Mouse (Mus musculus) midbrain, embryonic 16.5 days (tissue): Measurements from ENCODE around the gene Asic5. TPM values are rescaled to one million over a fixed set of nuclear protein-coding genes. Genes with fewer than 3 reads are reported as not detected.

Source experiments
- ATAC-seq: fragments of 200-750 bp; cut with Nextera tagmentation; 2 replicates; pipeline ENCODE4 v1.8.0; 2017; ENCODE audit warnings: moderate TSS enrichment
- H3K27ac ChIP-seq: fragments of 300-500 bp; sonication (generic); 2 replicates; pipeline ENCODE4 v1.5.1; 2014; ENCODE audit warnings: mild to moderate bottlenecking, low read length, mixed read lengths
- H3K27me3 ChIP-seq: fragments of 300-500 bp; sonication (generic); 2 replicates; pipeline ENCODE4 v1.6.1; 2014; ENCODE audit warnings: low read depth, low read length, mixed read lengths; ENCODE audit not compliant: control insufficient read depth, insufficient read depth
- H3K36me3 ChIP-seq: fragments of 300-500 bp; sonication (generic); 2 replicates; pipeline ENCODE4 v1.6.1; 2014; ENCODE audit warnings: mild to moderate bottlenecking, low read length, moderate library complexity, mixed read lengths; ENCODE audit not compliant: control insufficient read depth, insufficient read depth
- H3K4me1 ChIP-seq: fragments of 300-500 bp; sonication (generic); 2 replicates; pipeline ENCODE4 v1.6.1; 2014; ENCODE audit warnings: mild to moderate bottlenecking, low read length, mixed read lengths; ENCODE audit not compliant: control insufficient read depth, insufficient read depth
- H3K4me2 ChIP-seq: fragments of 300-500 bp; sonication (generic); 2 replicates; pipeline ENCODE4 v1.6.1; 2014; ENCODE audit warnings: mild to moderate bottlenecking, low read length, mixed read lengths
- H3K4me3 ChIP-seq: fragments of 300-500 bp; sonication (generic); 2 replicates; pipeline ENCODE4 v1.5.1; 2014; ENCODE audit warnings: low read depth, mild to moderate bottlenecking, low read length, moderate library complexity, mixed read lengths
- H3K9ac ChIP-seq: fragments of 300-500 bp; sonication (generic); 2 replicates; pipeline ENCODE4 v1.6.1; 2014; ENCODE audit warnings: low read depth, low read length, mixed read lengths
- H3K9me3 ChIP-seq: fragments of 300-500 bp; sonication (generic); replicated peaks from 2 replicates; pipeline ENCODE4 v1.6.1; 2014; ENCODE audit warnings: mild to moderate bottlenecking, low read length, mixed read lengths; ENCODE audit not compliant: control insufficient read depth, poor library complexity, severe bottlenecking
- WGBS: fragments of 180-500 bp; shearing (Covaris S2); extraction: QIAGEN DNeasy Blood & Tissue Kit; methylation state at CpG from one replicate; pipeline ENCODE4 v1.1.7; 2014; 5-methylcytosine and 5-hydroxymethylcytosine counted together
- polyA plus RNA-seq: library from polyadenylated mRNA; unstranded; fragments of >200 nt; fragmentation: Nextera tagmentation; extraction: Ambion mirVana; gene quantifications from 2 replicates; pipeline ENCODE4 v1.2.1, GENCODE M21; 2015

Asic5 gene
- polyA plus RNA-seq, 1 experiment from 2014 or later = not detected

DNA sequence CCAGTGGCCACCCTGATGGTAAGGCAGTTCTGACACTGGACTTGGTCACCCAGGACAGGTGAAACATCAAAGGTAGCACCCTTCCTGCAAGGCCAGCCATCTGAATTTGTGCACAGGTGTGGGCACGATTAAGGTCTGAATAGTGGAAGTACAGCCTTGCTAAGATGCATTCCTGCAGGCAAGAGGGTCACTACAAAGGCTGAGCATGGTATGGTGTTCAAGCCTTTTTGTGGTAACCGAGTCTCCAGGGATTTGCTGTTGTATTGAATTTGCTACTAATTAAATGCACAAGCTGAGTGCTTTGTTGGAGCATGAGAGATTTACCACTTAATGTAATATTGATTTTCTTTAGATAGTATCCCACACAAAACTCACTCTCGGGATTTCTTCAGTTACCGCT is 66.0 kb downstream of the Asic5 start:
- no peak overlapping the region for H3K4me3 ChIP-seq

DNA sequence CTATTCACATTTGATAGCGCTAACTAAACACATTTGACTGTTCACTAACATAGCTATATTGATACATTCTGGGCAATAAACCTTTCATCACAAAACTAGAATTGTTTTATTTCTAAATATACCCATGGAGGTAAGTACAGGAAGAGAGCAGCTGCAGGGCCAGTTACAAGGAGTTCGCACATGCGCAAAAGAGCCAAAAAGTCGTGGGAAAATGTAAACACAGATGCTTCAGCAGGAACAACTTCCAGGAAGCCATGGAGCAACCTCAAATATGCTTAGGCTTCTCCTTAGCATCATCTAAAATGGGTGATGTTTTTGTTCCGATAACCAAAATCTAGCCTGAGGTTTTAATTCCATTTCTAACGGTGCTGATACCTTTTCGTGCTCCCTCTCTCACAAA is 66.6 kb downstream of the Asic5 start:
- H3K4me1 ChIP-seq = 0 out of 2 replicates have a peak, but pooled peaks cover 5% of the 10 kb centered on the region
- H3K9ac ChIP-seq = no peak overlapping the region
- H3K27me3 ChIP-seq = no peaks in the 10 kb centered on the region
- peaks cover 4% of the 10 kb centered on the region; the same call in 1 of the 2 replicates for H3K36me3 ChIP-seq
- no peak overlapping the region for H3K4me3 ChIP-seq
- ATAC-seq = no peak
- WGBS = 50% methylated on average over 7 of the region's 7 CpGs
- no peak overlapping the region for H3K27ac ChIP-seq
- H3K9me3 ChIP-seq = no peaks in the 10 kb centered on the region
- H3K4me2 ChIP-seq = no peak overlapping the region

More for the DNA sequence above, 66.0 kb downstream of the Asic5 start:
- H3K36me3 ChIP-seq = peaks cover 7% of the 10 kb centered on the region; the same call in 1 of the 2 replicates
- peak; percentile 40 for ATAC-seq
- no peak overlapping the region for H3K9ac ChIP-seq
- no peaks in the 10 kb centered on the region for H3K9me3 ChIP-seq
- no peak overlapping the region for H3K27ac ChIP-seq
- H3K27me3 ChIP-seq = no peaks in the 10 kb centered on the region
- WGBS = 39% methylated on average over 4 of the region's 4 CpGs
- H3K4me2 ChIP-seq = no peak overlapping the region
- 0 out of 2 replicates have a peak, but pooled peaks cover 5% of the 10 kb centered on the region for H3K4me1 ChIP-seq

DNA sequence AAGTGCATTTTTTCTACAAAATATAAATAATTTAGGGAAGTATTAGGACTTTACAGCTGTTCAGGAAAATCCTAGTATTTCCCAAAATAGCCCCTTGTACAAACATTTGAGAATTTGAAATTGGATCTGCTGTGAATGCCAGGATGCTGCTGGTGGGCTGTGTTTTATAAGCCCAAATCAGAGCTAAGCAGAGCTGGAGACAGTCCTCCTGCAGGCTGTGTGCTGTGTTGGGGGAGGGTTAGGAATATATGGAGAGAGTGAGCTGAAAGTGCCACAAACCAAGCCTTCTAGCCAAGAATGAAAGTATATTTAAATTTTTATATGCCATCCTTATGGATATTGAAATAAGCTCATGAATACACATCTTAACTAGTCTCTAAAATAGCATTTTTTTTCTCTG is 69.4 kb downstream of the Asic5 start:
- Histone ChIP-seq H3K36me3 (no peaks in the 10 kb centered on the region; the same call in 1 of the 2 replicates), H3K27me3 (no peaks in the 10 kb centered on the region), H3K27ac (no peak overlapping the region), H3K4me2 (no peak overlapping the region), H3K4me3 (no peak overlapping the region), H3K4me1 (0 out of 2 replicates have a peak, but pooled peaks cover 5% of the 10 kb centered on the region), H3K9me3 (no peaks in the 10 kb centered on the region), H3K9ac (no peak overlapping the region)
- no peak for ATAC-seq

DNA sequence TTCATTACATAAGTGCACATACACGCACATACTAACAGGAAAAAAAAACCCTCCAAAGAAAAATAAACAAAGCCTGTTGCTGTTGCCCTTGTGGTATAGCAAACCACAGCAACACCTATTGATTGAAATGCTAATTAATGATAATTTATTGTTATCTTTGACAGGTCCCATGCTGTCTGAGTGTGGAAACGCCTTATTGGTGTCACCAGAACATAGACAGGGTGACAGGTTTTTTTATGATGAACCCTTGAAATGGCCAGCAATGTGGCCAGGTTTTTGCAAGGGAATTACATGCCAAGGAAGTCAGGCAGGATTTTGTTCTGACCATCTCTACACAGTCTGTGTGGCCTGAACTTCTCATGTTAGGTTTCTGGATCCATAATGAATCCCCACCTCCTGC is 69.9 kb downstream of the Asic5 start:
- Histone ChIP-seq H3K9ac (no peak overlapping the region), H3K36me3 (no peaks in the 10 kb centered on the region; the same call in 1 of the 2 replicates), H3K4me2 (no peak overlapping the region), H3K4me3 (no peak overlapping the region), H3K27ac (no peak overlapping the region), H3K4me1 (0 out of 2 replicates have a peak, but pooled peaks cover 5% of the 10 kb centered on the region), H3K9me3 (no peaks in the 10 kb centered on the region), H3K27me3 (no peaks in the 10 kb centered on the region)
- 35% methylated on average over 2 of the region's 2 CpGs for WGBS
- ATAC-seq = no peak

DNA sequence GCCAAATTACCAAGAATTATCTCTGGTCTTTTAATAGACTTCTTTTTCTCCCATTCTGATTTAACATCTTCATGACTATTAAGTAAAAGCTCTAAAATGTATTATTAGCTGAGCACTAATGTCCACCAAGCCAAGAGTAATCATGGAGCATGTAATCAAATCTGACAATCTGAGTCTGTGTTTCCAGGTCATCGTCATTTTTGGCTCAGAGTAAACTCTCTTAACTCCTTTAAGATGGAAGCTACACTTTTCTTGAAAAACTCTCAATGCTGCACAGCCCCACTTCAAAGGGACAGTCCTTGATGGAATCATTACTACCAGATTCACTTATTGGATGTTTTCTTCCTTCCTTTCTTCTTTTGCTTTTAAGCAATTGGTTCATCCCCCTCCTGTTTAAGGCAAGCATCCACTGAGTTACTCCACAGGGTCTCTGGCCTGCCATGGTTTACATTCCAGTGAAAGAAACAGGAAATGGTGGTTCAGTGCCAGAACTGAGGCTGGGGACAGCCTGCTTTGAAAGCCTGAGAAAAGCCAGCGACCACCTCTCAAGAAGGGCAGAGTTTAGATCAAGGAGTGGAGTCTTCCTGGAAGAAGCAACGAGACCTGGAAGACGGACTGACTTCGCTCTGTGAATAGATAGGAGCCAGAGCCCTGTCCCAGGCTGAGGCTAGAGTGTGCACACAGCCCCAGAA is 72.3 kb downstream of the Asic5 start:
- Histone ChIP-seq H3K9ac (no peak overlapping the region), H3K4me1 (no peaks in the 10 kb centered on the region), H3K27me3 (no peaks in the 10 kb centered on the region), H3K9me3 (no peaks in the 10 kb centered on the region), H3K27ac (no peak overlapping the region), H3K36me3 (no peaks in the 10 kb centered on the region; the same call in 1 of the 2 replicates), H3K4me3 (no peak overlapping the region), H3K4me2 (no peak overlapping the region)
- 66% methylated on average over 5 of the region's 5 CpGs for WGBS
- no peak for ATAC-seq

DNA sequence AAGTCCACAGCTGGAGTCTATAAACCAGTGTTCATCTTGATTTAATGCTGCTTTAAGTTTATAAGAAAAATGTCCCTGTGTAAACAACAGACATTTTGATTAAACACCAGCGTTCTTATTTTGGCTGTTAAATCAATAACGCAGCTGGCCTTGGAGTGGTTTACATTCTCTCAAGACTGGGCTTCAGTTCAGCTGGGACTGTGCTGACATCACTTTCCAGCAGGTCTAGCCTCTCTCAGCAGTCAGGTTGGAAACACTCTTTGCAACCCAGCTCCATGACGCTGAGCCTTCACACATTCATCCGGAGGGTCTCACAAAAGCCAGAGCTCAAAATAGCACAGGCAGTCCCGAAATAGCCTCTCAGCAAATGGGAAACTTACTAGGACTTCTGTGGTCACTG is 75.1 kb downstream of the Asic5 start:
- Histone ChIP-seq H3K4me3 (no peak overlapping the region), H3K36me3 (no peaks in the 10 kb centered on the region; the same call in 1 of the 2 replicates), H3K27me3 (no peaks in the 10 kb centered on the region), H3K9ac (no peak overlapping the region), H3K4me1 (0 out of 2 replicates have a peak, but pooled peaks cover 3% of the 10 kb centered on the region), H3K27ac (no peak overlapping the region), H3K4me2 (no peak overlapping the region), H3K9me3 (no peaks in the 10 kb centered on the region)
- WGBS = 73% methylated on average over 5 of the region's 5 CpGs
- no peak for ATAC-seq

DNA sequence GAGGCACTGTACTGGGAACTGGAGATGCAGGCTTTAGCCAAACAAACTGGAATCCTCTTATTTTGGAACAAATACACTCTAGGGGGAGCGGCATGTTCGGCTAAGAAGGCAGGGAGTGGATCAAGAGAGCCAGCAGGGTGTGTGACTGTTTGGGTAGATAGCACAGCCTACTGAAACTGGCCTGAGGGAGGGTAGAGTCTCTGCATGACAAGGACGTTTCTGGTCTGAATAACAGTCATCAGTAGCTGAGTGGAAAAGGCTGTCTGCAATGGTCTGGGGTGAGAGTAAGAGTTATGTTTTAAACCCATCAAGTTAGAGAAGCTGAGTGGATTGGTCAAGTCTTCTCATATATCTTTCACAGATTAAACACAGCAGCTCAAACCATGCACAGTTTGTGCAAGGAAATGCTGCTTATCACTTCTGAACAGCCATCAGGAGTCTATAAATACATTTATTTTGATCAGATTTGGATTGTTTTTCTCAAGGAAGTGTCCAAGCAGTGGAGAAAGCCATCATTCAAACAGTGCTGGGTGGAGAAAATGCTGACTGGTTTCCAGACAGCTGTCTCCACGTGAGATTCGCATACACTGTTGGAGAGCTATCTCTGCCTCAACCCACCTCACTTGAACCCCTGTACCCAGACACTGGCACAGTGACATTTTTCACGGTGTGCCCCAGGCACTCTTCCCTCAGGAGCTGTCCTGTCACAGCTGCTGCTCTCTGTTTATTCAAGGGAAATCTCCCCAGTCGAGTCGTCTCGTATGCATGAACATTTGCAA is 79.5 kb downstream of the Asic5 start:
- Histone ChIP-seq H3K9ac (no peak overlapping the region), H3K27ac (no peak overlapping the region), H3K36me3 (no peaks in the 10 kb centered on the region), H3K4me3 (no peak overlapping the region), H3K4me2 (no peak overlapping the region), H3K4me1 (0 out of 2 replicates have a peak, but pooled peaks cover 5% of the 10 kb centered on the region), H3K9me3 (no peaks in the 10 kb centered on the region), H3K27me3 (no peaks in the 10 kb centered on the region)
- WGBS = 39% methylated on average over 9 of the region's 9 CpGs
- peak; percentile 51; the same call in 1 of the 2 replicates for ATAC-seq

DNA sequence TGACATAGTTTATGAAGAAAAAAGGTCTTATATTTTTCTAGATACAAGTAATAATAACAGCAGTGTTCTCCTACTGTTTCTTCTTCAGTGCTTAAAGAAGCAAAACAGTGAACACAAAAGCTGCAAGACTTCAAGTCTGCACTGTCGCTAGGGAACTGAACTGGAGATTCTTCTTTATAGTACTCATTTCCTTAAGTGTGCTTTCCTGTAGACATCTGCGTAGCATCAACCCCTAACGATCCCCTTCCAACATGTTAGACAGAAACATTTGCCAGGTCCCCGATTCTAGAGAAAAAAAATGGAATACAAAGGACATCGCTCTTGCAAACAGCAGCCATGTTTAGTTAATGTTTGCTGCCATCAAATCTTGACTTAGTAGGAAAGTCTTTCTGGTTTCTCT is 85.7 kb downstream of the Asic5 start:
- ATAC-seq = no peak
- no peaks in the 10 kb centered on the region for H3K36me3 ChIP-seq
- H3K4me3 ChIP-seq = no peak overlapping the region
- no peak overlapping the region for H3K4me2 ChIP-seq
- no peak overlapping the region for H3K27ac ChIP-seq
- H3K9me3 ChIP-seq = no peaks in the 10 kb centered on the region
- WGBS = 90% methylated on average over 5 of the region's 5 CpGs
- no peak overlapping the region for H3K9ac ChIP-seq
- peaks cover 7% of the 10 kb centered on the region; the same call in 1 of the 2 replicates for H3K4me1 ChIP-seq
- H3K27me3 ChIP-seq = no peaks in the 10 kb centered on the region
